Mouse (Mus musculus) heart, embryonic 14.5 days (tissue): ENCODE results near the gene Gfral. TPM values are rescaled to one million over a fixed set of nuclear protein-coding genes. Genes with fewer than 3 reads are reported as not detected.
"Not testable (repeated sequence)": the region's sequence is repeated elsewhere in the genome, so short reads cannot be mapped to it uniquely, and the experiment has no call there.

ENCODE experiments used
- ATAC-seq: fragments of 200-750 bp; cut with Nextera tagmentation; 2 replicates; pipeline ENCODE4 v1.8.0; 2017; ENCODE audit warnings: low read depth, moderate TSS enrichment; ENCODE audit not compliant: insufficient number of reproducible peaks, insufficient read depth, low FRiP score
- H3K27ac ChIP-seq, 2 experiments: fragments of 200-500 bp in 1 of 2; fragments of 300-500 bp in 1 of 2; sonication (generic) in 1 of 2; replicated peaks in 1 of 2; 2 replicates each; pipeline ENCODE4 v1.5.1; 2012 to 2014; ENCODE audit warnings: low read depth in 2 of 2, low read length in 2 of 2, control low read depth in 1 of 2, mild to moderate bottlenecking in 1 of 2, mixed read lengths in 1 of 2; ENCODE audit not compliant: control insufficient read depth in 1 of 2, insufficient read depth in 1 of 2
- H3K27me3 ChIP-seq: fragments of 300-500 bp; sonication (generic); 2 replicates; pipeline ENCODE4 v1.6.1; 2014; ENCODE audit warnings: mild to moderate bottlenecking, low read length, control low read depth; ENCODE audit not compliant: control insufficient read depth, insufficient read depth
- H3K36me3 ChIP-seq: fragments of 300-500 bp; sonication (generic); 2 replicates; pipeline ENCODE4 v1.6.1; 2014; ENCODE audit warnings: mild to moderate bottlenecking, control low read depth, low read length, mixed read lengths; ENCODE audit not compliant: control insufficient read depth, insufficient read depth
- H3K4me1 ChIP-seq, 2 experiments: fragments of 200-500 bp in 1 of 2; fragments of 300-500 bp in 1 of 2; sonication (generic) in 1 of 2; 2 replicates each; pipeline ENCODE4 v1.6.1; 2012 to 2014; ENCODE audit warnings: low read length in 2 of 2, control low read depth in 1 of 2, mixed read lengths in 1 of 2; ENCODE audit not compliant: control insufficient read depth in 2 of 2, insufficient read depth in 2 of 2
- H3K4me2 ChIP-seq: fragments of 300-500 bp; sonication (generic); 2 replicates; pipeline ENCODE4 v1.6.1; 2014; ENCODE audit warnings: mild to moderate bottlenecking, low read length
- H3K4me3 ChIP-seq, 2 experiments: fragments of 200-500 bp in 1 of 2; fragments of 300-500 bp in 1 of 2; sonication (generic) in 1 of 2; 2 replicates each; pipeline ENCODE4 v1.5.1; 2012 to 2014; ENCODE audit warnings: low read length in 2 of 2, mild to moderate bottlenecking in 2 of 2, control low read depth in 1 of 2, low read depth in 1 of 2, moderate library complexity in 1 of 2; ENCODE audit not compliant: control insufficient read depth in 1 of 2, insufficient read depth in 1 of 2
- H3K9ac ChIP-seq: fragments of 300-500 bp; sonication (generic); 2 replicates; pipeline ENCODE4 v1.6.1; 2014; ENCODE audit warnings: mild to moderate bottlenecking, low read length
- H3K9me3 ChIP-seq: fragments of 300-500 bp; sonication (generic); 2 replicates; pipeline ENCODE4 v1.6.1; 2016; ENCODE audit warnings: low read length, control low read depth; ENCODE audit not compliant: control insufficient read depth
- WGBS: fragments of 180-500 bp; shearing (Covaris S2); extraction: QIAGEN DNeasy Blood & Tissue Kit; methylation state at CpG from one replicate; pipeline ENCODE4 v1.1.7; 2014; 5-methylcytosine and 5-hydroxymethylcytosine counted together
- polyA plus RNA-seq: library from polyadenylated mRNA; unstranded; fragments of >200 nt; fragmentation: Nextera tagmentation; extraction: Ambion mirVana; gene quantifications from 2 replicates; pipeline ENCODE4 v1.2.1, GENCODE M21; 2014

The Gfral gene
- polyA plus RNA-seq, 1 experiment from 2014 or later: not detected

GRCm38 (mm10) chr9:76124249-76124648, 89.2 kb downstream of the Gfral start:
- Histone ChIP-seq H3K36me3 (no peaks in the 10 kb centered on the region), H3K9me3 (no peaks in the 10 kb centered on the region), H3K9ac (no peak overlapping the region), H3K4me3 (no peak overlapping the region), H3K4me2 (no peak overlapping the region), H3K27me3 (no peaks in the 10 kb centered on the region), H3K27ac (no peak overlapping the region), H3K4me1 (no peaks in the 10 kb centered on the region)
- ATAC-seq: no peak
- WGBS: 66% methylated on average over 4 of the region's 4 CpGs

GRCm38 (mm10) chr9:76122888-76123287, 90.6 kb downstream of the Gfral start:
- ATAC-seq: not testable (repeated sequence)
- 3% methylated on average over 2 of the region's 2 CpGs for WGBS

More at GRCm38 (mm10) chr9:76122888-76123287, 90.6 kb downstream of the Gfral start:
- not testable (repeated sequence) for H3K4me2 ChIP-seq, H3K27me3 ChIP-seq, H3K27ac ChIP-seq, H3K4me3 ChIP-seq, H3K36me3 ChIP-seq, H3K4me1 ChIP-seq, H3K9ac ChIP-seq, H3K9me3 ChIP-seq

Other genes starting within 250 kb of the Gfral start
- 0.62 and 2.2 TPM in 2 replicates for gene Hmgcll1, start 198.8 kb downstream of the Gfral start, polyA plus RNA-seq
- 0.09 and 0.28 TPM in 2 replicates for gene Hcrtr2, start 110.2 kb upstream of the Gfral start, polyA plus RNA-seq